Mouse (Mus musculus): ENCODE measurements around the gene Fhl2. TPM values are rescaled to one million over a fixed set of nuclear protein-coding genes. Genes with fewer than 3 reads are reported as not detected.

The Fhl2 gene
- polyA plus RNA-seq, 1 experiment from 2014 or later, result 16.4 TPM

GRCm38 (mm10) chr1:43223097-43223496, 26.3 kb upstream of the Fhl2 start:
- no peaks in the 10 kb centered on the region for H3K9me3 ChIP-seq (ENCODE audit: control insufficient read depth, low read length)
- H3K36me3 ChIP-seq (ENCODE audit: control insufficient read depth, insufficient read depth), result no peaks in the 10 kb centered on the region
- H3K4me1 ChIP-seq (replicated peaks; ENCODE audit: control insufficient read depth, insufficient read depth, low read length), result no peaks in the 10 kb centered on the region
- H3K27ac ChIP-seq (ENCODE audit: low read length), result no peak overlapping the region
- 92% methylated on average over 5 of the region's 5 CpGs for WGBS
- no peak overlapping the region for H3K4me3 ChIP-seq (replicated peaks; ENCODE audit: low read length)
- H3K27me3 ChIP-seq (replicated peaks; ENCODE audit: control insufficient read depth, insufficient read depth, low read length), result no peaks in the 10 kb centered on the region
- H3K9ac ChIP-seq (replicated peaks; ENCODE audit: low read depth, low read length), result no peak overlapping the region
- H3K4me2 ChIP-seq (ENCODE audit: low read length), result no peak overlapping the region
- no peak for ATAC-seq

GRCm38 (mm10) chr1:43218016-43218680, 21.4 kb upstream of the Fhl2 start:
- no peak overlapping the region for H3K9ac ChIP-seq (replicated peaks; ENCODE audit: low read depth, low read length)
- 85% methylated on average over 3 of the region's 3 CpGs for WGBS
- no peak for ATAC-seq
- H3K4me2 ChIP-seq (ENCODE audit: low read length), result no peak overlapping the region
- H3K27me3 ChIP-seq (replicated peaks; ENCODE audit: control insufficient read depth, insufficient read depth, low read length), result no peaks in the 10 kb centered on the region
- no peaks in the 10 kb centered on the region for H3K36me3 ChIP-seq (ENCODE audit: control insufficient read depth, insufficient read depth)
- no peak overlapping the region for H3K4me3 ChIP-seq (replicated peaks; ENCODE audit: low read length)
- no peak overlapping the region for H3K27ac ChIP-seq (ENCODE audit: low read length)
- H3K9me3 ChIP-seq (ENCODE audit: control insufficient read depth, low read length), result no peaks in the 10 kb centered on the region
- H3K4me1 ChIP-seq (replicated peaks; ENCODE audit: control insufficient read depth, insufficient read depth, low read length), result no peaks in the 10 kb centered on the region

- no peaks in the 10 kb centered on the region for H3K4me1 ChIP-seq (replicated peaks; ENCODE audit: control insufficient read depth, insufficient read depth, low read length)
- no peaks in the 10 kb centered on the region for H3K9me3 ChIP-seq (ENCODE audit: control insufficient read depth, low read length)
- ATAC-seq, result no peak
- no peaks in the 10 kb centered on the region for H3K27me3 ChIP-seq (replicated peaks; ENCODE audit: control insufficient read depth, insufficient read depth, low read length)
- H3K9ac ChIP-seq (replicated peaks; ENCODE audit: low read depth, low read length), result no peak overlapping the region
- H3K27ac ChIP-seq (ENCODE audit: low read length), result no peak overlapping the region
- no peak overlapping the region for H3K4me2 ChIP-seq (ENCODE audit: low read length)
- H3K4me3 ChIP-seq (replicated peaks; ENCODE audit: low read length), result no peak overlapping the region
- 76% methylated on average over 3 of the region's 3 CpGs for WGBS
- no peaks in the 10 kb centered on the region for H3K36me3 ChIP-seq (ENCODE audit: control insufficient read depth, insufficient read depth)
Observed at GRCm38 (mm10) chr1:43215601-43216000, 18.8 kb upstream of the Fhl2 start.

GRCm38 (mm10) chr1:43211274-43211673, 14.5 kb upstream of the Fhl2 start:
- Histone ChIP-seq H3K27me3 (replicated peaks; ENCODE audit: control insufficient read depth, insufficient read depth, low read length) (no peaks in the 10 kb centered on the region), H3K9me3 (ENCODE audit: control insufficient read depth, low read length) (no peaks in the 10 kb centered on the region), H3K9ac (replicated peaks; ENCODE audit: low read depth, low read length) (no peak overlapping the region), H3K4me2 (ENCODE audit: low read length) (no peak overlapping the region), H3K4me3 (replicated peaks; ENCODE audit: low read length) (no peak overlapping the region), H3K36me3 (ENCODE audit: control insufficient read depth, insufficient read depth) (no peaks in the 10 kb centered on the region), H3K27ac (ENCODE audit: low read length) (no peak overlapping the region), H3K4me1 (replicated peaks; ENCODE audit: control insufficient read depth, insufficient read depth, low read length) (no peaks in the 10 kb centered on the region)
- ATAC-seq, result no peak
- 49% methylated on average over 1 of the region's 1 CpGs for WGBS

- Histone ChIP-seq H3K4me3 (replicated peaks; ENCODE audit: low read length) (no peak overlapping the region), H3K4me1 (replicated peaks; ENCODE audit: control insufficient read depth, insufficient read depth, low read length) (no peaks in the 10 kb centered on the region), H3K9me3 (ENCODE audit: control insufficient read depth, low read length) (no peaks in the 10 kb centered on the region), H3K27me3 (replicated peaks; ENCODE audit: control insufficient read depth, insufficient read depth, low read length) (no peaks in the 10 kb centered on the region), H3K9ac (replicated peaks; ENCODE audit: low read depth, low read length) (no peak overlapping the region), H3K27ac (ENCODE audit: low read length) (no peak overlapping the region), H3K4me2 (ENCODE audit: low read length) (no peak overlapping the region), H3K36me3 (ENCODE audit: control insufficient read depth, insufficient read depth) (no peaks in the 10 kb centered on the region)
- 78% methylated on average over 9 of the region's 9 CpGs for WGBS
- no peak for ATAC-seq
Observed at GRCm38 (mm10) chr1:43210285-43210684, 13.5 kb upstream of the Fhl2 start.

- no peak overlapping the region for H3K4me3 ChIP-seq (replicated peaks; ENCODE audit: low read length)
- H3K27me3 ChIP-seq (replicated peaks; ENCODE audit: control insufficient read depth, insufficient read depth, low read length), result no peaks in the 10 kb centered on the region
- no peaks in the 10 kb centered on the region for H3K4me1 ChIP-seq (replicated peaks; ENCODE audit: control insufficient read depth, insufficient read depth, low read length)
- no peak for ATAC-seq
- no peak overlapping the region for H3K4me2 ChIP-seq (ENCODE audit: low read length)
- no peak overlapping the region for H3K9ac ChIP-seq (replicated peaks; ENCODE audit: low read depth, low read length)
- no peaks in the 10 kb centered on the region for H3K36me3 ChIP-seq (ENCODE audit: control insufficient read depth, insufficient read depth)
- H3K27ac ChIP-seq (ENCODE audit: low read length), result no peak overlapping the region
- WGBS, result 96% methylated on average over 1 of the region's 1 CpGs
- no peaks in the 10 kb centered on the region for H3K9me3 ChIP-seq (ENCODE audit: control insufficient read depth, low read length)
Observed at GRCm38 (mm10) chr1:43207147-43207546, 10.4 kb upstream of the Fhl2 start.

GRCm38 (mm10) chr1:43203282-43203681, 6.5 kb upstream of the Fhl2 start:
- WGBS, result 58% methylated on average over 5 of the region's 5 CpGs
- Histone ChIP-seq H3K27me3 (replicated peaks; ENCODE audit: control insufficient read depth, insufficient read depth, low read length) (no peaks in the 10 kb centered on the region), H3K9me3 (ENCODE audit: control insufficient read depth, low read length) (no peaks in the 10 kb centered on the region), H3K9ac (replicated peaks; ENCODE audit: low read depth, low read length) (no peak overlapping the region), H3K4me1 (replicated peaks; ENCODE audit: control insufficient read depth, insufficient read depth, low read length) (no peaks in the 10 kb centered on the region), H3K4me3 (replicated peaks; ENCODE audit: low read length) (no peak overlapping the region), H3K27ac (ENCODE audit: low read length) (no peak overlapping the region), H3K36me3 (ENCODE audit: control insufficient read depth, insufficient read depth) (no peaks in the 10 kb centered on the region), H3K4me2 (ENCODE audit: low read length) (no peak overlapping the region)
- no peak for ATAC-seq

GRCm38 (mm10) chr1:43202226-43202625, 5.4 kb upstream of the Fhl2 start:
- Histone ChIP-seq H3K36me3 (ENCODE audit: control insufficient read depth, insufficient read depth) (no peaks in the 10 kb centered on the region), H3K27ac (ENCODE audit: low read length) (no peak overlapping the region), H3K4me3 (replicated peaks; ENCODE audit: low read length) (no peak overlapping the region), H3K4me1 (replicated peaks; ENCODE audit: control insufficient read depth, insufficient read depth, low read length) (no peaks in the 10 kb centered on the region), H3K9ac (replicated peaks; ENCODE audit: low read depth, low read length) (no peak overlapping the region), H3K27me3 (replicated peaks; ENCODE audit: control insufficient read depth, insufficient read depth, low read length) (no peaks in the 10 kb centered on the region), H3K9me3 (ENCODE audit: control insufficient read depth, low read length) (no peaks in the 10 kb centered on the region), H3K4me2 (ENCODE audit: low read length) (no peak overlapping the region)
- ATAC-seq, result no peak

- Histone ChIP-seq H3K9ac (replicated peaks; ENCODE audit: low read depth, low read length) (no peak overlapping the region), H3K27me3 (replicated peaks; ENCODE audit: control insufficient read depth, insufficient read depth, low read length) (no peaks in the 10 kb centered on the region), H3K27ac (ENCODE audit: low read length) (no peak overlapping the region), H3K9me3 (ENCODE audit: control insufficient read depth, low read length) (no peaks in the 10 kb centered on the region), H3K4me3 (replicated peaks; ENCODE audit: low read length) (no peak overlapping the region), H3K4me1 (replicated peaks; ENCODE audit: control insufficient read depth, insufficient read depth, low read length) (no peaks in the 10 kb centered on the region), H3K4me2 (ENCODE audit: low read length) (no peak overlapping the region), H3K36me3 (ENCODE audit: control insufficient read depth, insufficient read depth) (no peaks in the 10 kb centered on the region)
- 86% methylated on average over 1 of the region's 2 CpGs for WGBS
- ATAC-seq, result no peak
Observed at GRCm38 (mm10) chr1:43201796-43202195, 5.0 kb upstream of the Fhl2 start.

- no peak overlapping the region for H3K4me2 ChIP-seq (ENCODE audit: low read length)
- no peaks in the 10 kb centered on the region for H3K27me3 ChIP-seq (replicated peaks; ENCODE audit: control insufficient read depth, insufficient read depth, low read length)
- no peaks in the 10 kb centered on the region for H3K9me3 ChIP-seq (ENCODE audit: control insufficient read depth, low read length)
- no peak overlapping the region for H3K4me3 ChIP-seq (replicated peaks; ENCODE audit: low read length)
- WGBS, result 77% methylated on average over 3 of the region's 3 CpGs
- H3K27ac ChIP-seq (ENCODE audit: low read length), result no peak overlapping the region
- no peak overlapping the region for H3K9ac ChIP-seq (replicated peaks; ENCODE audit: low read depth, low read length)
- no peak for ATAC-seq
- H3K4me1 ChIP-seq (replicated peaks; ENCODE audit: control insufficient read depth, insufficient read depth, low read length), result no peaks in the 10 kb centered on the region
- H3K36me3 ChIP-seq (ENCODE audit: control insufficient read depth, insufficient read depth), result no peaks in the 10 kb centered on the region
Observed at GRCm38 (mm10) chr1:43199867-43200240, 3.1 kb upstream of the Fhl2 start.

Data from forebrain, embryonic 16.5 days (tissue).